Mouse (Mus musculus) megakaryocyte, embryonic 14.5 days (primary cell): Measurements from ENCODE around the gene Msl1.

Experiments used
- FLI1 ChIP-seq: IDR thresholded peaks from 2 replicates; pipeline ENCODE4 v1.6.1; 2012; ENCODE audit warnings: low read length, inconsistent platforms, mixed read lengths
- GATA1 ChIP-seq: IDR thresholded peaks from 3 replicates; pipeline ENCODE4 v1.6.1; 2012; ENCODE audit warnings: mixed read lengths, low read length, inconsistent platforms, borderline replicate concordance

DNA sequence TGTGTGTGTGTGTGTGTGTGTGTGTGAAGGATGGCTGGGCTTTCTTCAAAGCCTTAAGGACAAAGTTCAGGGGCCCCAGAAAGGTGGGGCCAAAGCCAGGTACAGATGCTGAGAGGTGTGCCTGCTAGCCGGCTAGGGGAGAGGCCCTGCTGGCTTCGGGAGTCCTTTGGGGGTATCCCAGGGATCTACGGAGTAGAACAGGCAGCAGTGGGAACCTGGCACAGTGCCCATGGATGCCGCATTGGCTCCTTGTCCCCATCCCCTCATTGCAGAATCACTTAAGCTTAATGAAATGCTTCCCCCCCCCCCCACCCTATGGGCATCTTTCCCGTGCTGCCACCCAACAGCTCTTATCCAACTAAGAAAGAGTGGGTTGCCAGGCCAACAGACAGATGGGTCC lies 45.6 kb upstream of the Msl1 start:
- TF ChIP-seq GATA1 = no peak
- no peak for TF ChIP-seq FLI1
